Mouse (Mus musculus) neural tube, embryonic 15.5 days (tissue): ENCODE measurements at regions not wholly inside any gene's neighbourhood (a gene's known extent, or its start where the extent isn't known, plus 50 kb on each side); places are given as distances from the start of the nearest gene placed in this dataset.

ENCODE experiments used
- ATAC-seq: fragments of 200-750 bp; cut with Nextera tagmentation; 2 replicates; pipeline ENCODE4 v1.8.0; 2017; ENCODE audit warnings: mild to moderate bottlenecking, moderate TSS enrichment, moderate library complexity; ENCODE audit not compliant: low FRiP score
- H3K27ac ChIP-seq: fragments of 300-500 bp; sonication (generic); replicated peaks from 2 replicates; pipeline ENCODE4 v1.5.1; 2015; ENCODE audit warnings: mild to moderate bottlenecking, inconsistent platforms
- H3K27me3 ChIP-seq: fragments of 300-500 bp; sonication (generic); replicated peaks from 2 replicates; pipeline ENCODE4 v1.6.1; 2015; ENCODE audit warnings: inconsistent platforms
- H3K36me3 ChIP-seq: fragments of 300-500 bp; sonication (generic); 2 replicates; pipeline ENCODE4 v1.6.1; 2015; ENCODE audit warnings: inconsistent platforms
- H3K4me1 ChIP-seq: fragments of 300-500 bp; sonication (generic); 2 replicates; pipeline ENCODE4 v1.6.1; 2015; ENCODE audit warnings: inconsistent platforms
- H3K4me2 ChIP-seq: fragments of 300-500 bp; sonication (generic); 2 replicates; pipeline ENCODE4 v1.6.1; 2015; ENCODE audit warnings: inconsistent platforms, mild to moderate bottlenecking, moderate library complexity
- H3K4me3 ChIP-seq: fragments of 300-500 bp; sonication (generic); replicated peaks from 2 replicates; pipeline ENCODE4 v1.5.1; 2015; ENCODE audit warnings: mild to moderate bottlenecking, inconsistent platforms
- H3K9ac ChIP-seq: fragments of 300-500 bp; sonication (generic); replicated peaks from 2 replicates; pipeline ENCODE4 v1.6.1; 2015; ENCODE audit warnings: mild to moderate bottlenecking, inconsistent platforms
- H3K9me3 ChIP-seq: fragments of 300-500 bp; sonication (generic); replicated peaks from 2 replicates; pipeline ENCODE4 v1.6.1; 2016; ENCODE audit warnings: inconsistent platforms
- WGBS: fragments of 180-500 bp; shearing (Covaris S2); methylation state at CpG from one replicate; pipeline ENCODE4 v1.1.7; 2015; ENCODE audit warnings: mixed read lengths; 5-methylcytosine and 5-hydroxymethylcytosine counted together

GRCm38 (mm10) chr15:86566111-86566510 is 351.9 kb downstream of the Tbc1d22a start:
- Histone ChIP-seq H3K9me3 (0 out of 2 replicates have a peak, but pooled peaks cover 2% of the 10 kb centered on the region), H3K4me3 (no peak overlapping the region), H3K27me3 (no peaks in the 10 kb centered on the region), H3K9ac (no peak overlapping the region), H3K4me2 (no peak overlapping the region), H3K36me3 (no peaks in the 10 kb centered on the region), H3K4me1 (no peaks in the 10 kb centered on the region), H3K27ac (no peak overlapping the region)
- no peak for ATAC-seq
- 88% methylated on average over 3 of the region's 3 CpGs for WGBS

- Histone ChIP-seq H3K4me2 (no peak overlapping the region), H3K4me1 (no peaks in the 10 kb centered on the region), H3K4me3 (no peak overlapping the region), H3K27ac (no peak overlapping the region), H3K27me3 (no peaks in the 10 kb centered on the region), H3K9ac (no peak overlapping the region), H3K36me3 (no peaks in the 10 kb centered on the region), H3K9me3 (0 out of 2 replicates have a peak, but pooled peaks cover 2% of the 10 kb centered on the region)
- 22% methylated on average over 5 of the region's 5 CpGs for WGBS
- ATAC-seq: no peak
These were observed 360.1 kb downstream of the Tbc1d22a start for GRCm38 (mm10) chr15:86574311-86574710.

GRCm38 (mm10) chr15:86576666-86577065 is 362.4 kb downstream of the Tbc1d22a start:
- Histone ChIP-seq H3K4me1 (no peaks in the 10 kb centered on the region), H3K4me3 (no peak overlapping the region), H3K27me3 (no peaks in the 10 kb centered on the region), H3K4me2 (no peak overlapping the region), H3K36me3 (no peaks in the 10 kb centered on the region), H3K9ac (no peak overlapping the region), H3K27ac (no peak overlapping the region), H3K9me3 (no peaks in the 10 kb centered on the region)
- ATAC-seq: no peak
- 48% methylated on average over 5 of the region's 5 CpGs for WGBS

- WGBS: 90% methylated on average over 16 of the region's 16 CpGs
- no peaks in the 10 kb centered on the region for H3K36me3 ChIP-seq
- no peak overlapping the region for H3K4me3 ChIP-seq
- no peaks in the 10 kb centered on the region for H3K27me3 ChIP-seq
- no peak overlapping the region for H3K27ac ChIP-seq
- H3K4me1 ChIP-seq: no peaks in the 10 kb centered on the region
- ATAC-seq: no peak
- no peak overlapping the region for H3K9ac ChIP-seq
- H3K9me3 ChIP-seq: no peaks in the 10 kb centered on the region
- no peak overlapping the region for H3K4me2 ChIP-seq
These were observed 364.4 kb downstream of the Tbc1d22a start for GRCm38 (mm10) chr15:86578689-86579088.

GRCm38 (mm10) chr15:86582240-86583090 is 368.2 kb downstream of the Tbc1d22a start:
- no peak overlapping the region for H3K4me2 ChIP-seq
- no peaks in the 10 kb centered on the region for H3K27me3 ChIP-seq
- H3K4me1 ChIP-seq: no peaks in the 10 kb centered on the region
- H3K9ac ChIP-seq: no peak overlapping the region
- H3K4me3 ChIP-seq: no peak overlapping the region
- no peaks in the 10 kb centered on the region for H3K36me3 ChIP-seq
- ATAC-seq: no peak
- no peaks in the 10 kb centered on the region for H3K9me3 ChIP-seq
- no peak overlapping the region for H3K27ac ChIP-seq
- WGBS: 85% methylated on average over 7 of the region's 7 CpGs

GRCm38 (mm10) chr15:86585716-86586115 is 371.5 kb downstream of the Tbc1d22a start:
- H3K27ac ChIP-seq: no peak overlapping the region
- H3K36me3 ChIP-seq: no peaks in the 10 kb centered on the region
- ATAC-seq: no peak
- H3K27me3 ChIP-seq: no peaks in the 10 kb centered on the region
- H3K9ac ChIP-seq: no peak overlapping the region
- H3K9me3 ChIP-seq: no peaks in the 10 kb centered on the region
- H3K4me1 ChIP-seq: no peaks in the 10 kb centered on the region
- H3K4me3 ChIP-seq: no peak overlapping the region
- 88% methylated on average over 4 of the region's 4 CpGs for WGBS
- no peak overlapping the region for H3K4me2 ChIP-seq

- Histone ChIP-seq H3K27ac (no peak overlapping the region), H3K4me1 (no peaks in the 10 kb centered on the region), H3K4me2 (no peak overlapping the region), H3K36me3 (no peaks in the 10 kb centered on the region), H3K27me3 (no peaks in the 10 kb centered on the region), H3K4me3 (no peak overlapping the region), H3K9ac (no peak overlapping the region), H3K9me3 (no peaks in the 10 kb centered on the region)
- WGBS: 82% methylated on average over 6 of the region's 6 CpGs
- ATAC-seq: no peak
These were observed 372.9 kb downstream of the Tbc1d22a start for GRCm38 (mm10) chr15:86587209-86587608.

GRCm38 (mm10) chr15:86590033-86590432 is 375.8 kb downstream of the Tbc1d22a start:
- no peaks in the 10 kb centered on the region for H3K27me3 ChIP-seq
- H3K4me2 ChIP-seq: no peak overlapping the region
- no peaks in the 10 kb centered on the region for H3K9me3 ChIP-seq
- H3K4me1 ChIP-seq: 0 out of 2 replicates have a peak, but pooled peaks cover 4% of the 10 kb centered on the region
- H3K4me3 ChIP-seq: no peak overlapping the region
- no peak for ATAC-seq
- no peaks in the 10 kb centered on the region for H3K36me3 ChIP-seq
- no peak overlapping the region for H3K9ac ChIP-seq
- 66% methylated on average over 7 of the region's 7 CpGs for WGBS
- H3K27ac ChIP-seq: no peak overlapping the region

GRCm38 (mm10) chr15:86590896-86591295 is 376.6 kb downstream of the Tbc1d22a start:
- H3K9me3 ChIP-seq: no peaks in the 10 kb centered on the region
- no peak overlapping the region for H3K4me2 ChIP-seq
- 0 out of 2 replicates have a peak, but pooled peaks cover 4% of the 10 kb centered on the region for H3K4me1 ChIP-seq
- WGBS: 78% methylated on average over 5 of the region's 5 CpGs
- no peaks in the 10 kb centered on the region for H3K27me3 ChIP-seq
- H3K4me3 ChIP-seq: no peak overlapping the region
- H3K36me3 ChIP-seq: no peaks in the 10 kb centered on the region
- no peak for ATAC-seq
- no peak overlapping the region for H3K9ac ChIP-seq
- H3K27ac ChIP-seq: no peak overlapping the region

GRCm38 (mm10) chr15:86593404-86593803 is 379.1 kb downstream of the Tbc1d22a start:
- no peaks in the 10 kb centered on the region for H3K36me3 ChIP-seq
- no peak overlapping the region for H3K9ac ChIP-seq
- H3K27ac ChIP-seq: no peak overlapping the region
- no peaks in the 10 kb centered on the region for H3K27me3 ChIP-seq
- ATAC-seq: no peak
- H3K4me2 ChIP-seq: no peak overlapping the region
- WGBS: 41% methylated on average over 6 of the region's 6 CpGs
- H3K4me1 ChIP-seq: 0 out of 2 replicates have a peak, but pooled peaks cover 4% of the 10 kb centered on the region
- no peak overlapping the region for H3K4me3 ChIP-seq
- no peaks in the 10 kb centered on the region for H3K9me3 ChIP-seq

- H3K4me2 ChIP-seq: no peak overlapping the region
- no peaks in the 10 kb centered on the region for H3K9me3 ChIP-seq
- no peak overlapping the region for H3K4me3 ChIP-seq
- H3K4me1 ChIP-seq: peaks cover 5% of the 10 kb centered on the region; the same call in 1 of the 2 replicates
- no peak for ATAC-seq
- H3K9ac ChIP-seq: no peak overlapping the region
- no peak overlapping the region for H3K27ac ChIP-seq
- no peaks in the 10 kb centered on the region for H3K36me3 ChIP-seq
- no peaks in the 10 kb centered on the region for H3K27me3 ChIP-seq
These were observed 392.2 kb downstream of the Tbc1d22a start for GRCm38 (mm10) chr15:86606411-86606810.

GRCm38 (mm10) chr15:86609692-86610091 is 395.4 kb downstream of the Tbc1d22a start:
- Histone ChIP-seq H3K9ac (no peak overlapping the region), H3K4me1 (peaks cover 5% of the 10 kb centered on the region; the same call in 1 of the 2 replicates), H3K27me3 (no peaks in the 10 kb centered on the region), H3K4me3 (no peak overlapping the region), H3K27ac (no peak overlapping the region), H3K36me3 (no peaks in the 10 kb centered on the region), H3K9me3 (no peaks in the 10 kb centered on the region), H3K4me2 (no peak overlapping the region)
- ATAC-seq: no peak
- 85% methylated on average over 6 of the region's 6 CpGs for WGBS
